Mouse (Mus musculus) heart, adult 11 months (tissue): Measurements from ENCODE around the gene Zfp456.
"Not testable (repeated sequence)": the region's sequence is repeated elsewhere in the genome, so short reads cannot be mapped to it uniquely, and the experiment has no call there.

Experiments
- DNase-seq: peaks from one replicate; pipeline ENCODE4 v3.0.0; 2022

Zfp456 gene

DNA sequence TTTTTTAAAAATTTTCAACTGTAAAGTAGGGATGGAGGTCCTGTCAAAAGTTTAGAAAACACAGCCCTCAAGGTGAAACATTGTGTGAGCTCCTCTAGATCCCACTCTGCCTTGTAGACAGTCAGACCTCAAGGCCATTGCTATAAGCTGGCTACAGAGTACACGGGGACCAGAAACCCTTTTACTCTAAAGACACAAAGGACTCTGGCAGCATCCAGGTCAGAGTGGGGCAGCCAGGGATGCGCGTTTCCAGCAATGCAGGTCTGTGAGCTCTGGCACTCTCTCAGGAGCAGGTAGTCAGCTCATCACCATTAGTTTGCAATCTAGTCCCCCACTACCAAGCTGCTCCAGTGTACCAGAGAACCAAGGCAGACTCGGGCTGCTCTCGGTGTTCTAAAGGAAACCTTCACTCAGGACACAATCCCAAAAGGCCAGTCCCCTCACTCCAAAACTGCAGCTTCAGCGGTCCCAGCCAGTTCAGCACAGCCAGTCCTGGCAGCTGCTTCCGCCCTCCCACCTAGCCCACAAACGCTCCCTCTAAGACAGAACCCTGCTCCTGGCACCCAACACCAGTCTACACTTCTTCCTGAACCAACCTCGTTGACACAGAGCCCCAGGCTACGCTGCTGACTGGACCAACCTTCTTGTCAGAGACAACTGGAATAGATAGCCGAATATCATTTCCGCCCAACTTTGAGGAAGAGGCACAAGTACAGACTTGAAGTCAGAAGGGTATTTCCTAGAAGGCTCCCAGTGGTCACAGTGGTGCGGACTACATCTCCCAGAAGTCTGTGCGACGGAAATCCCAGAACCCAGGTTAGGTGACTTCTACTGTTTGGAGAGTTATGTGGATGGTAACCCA lies at the start of gene Zfp456, which contains the start of gene Gm28041:
Gene Zfp456 (minus strand): TSS at position 761 of the 862 bp plus-strand sequence.
Gene Gm28041 (minus strand): TSS at position 684 of the 862 bp plus-strand sequence.
- peak; percentile 98 for DNase-seq

- not testable (repeated sequence) for DNase-seq
These were observed 46.9 kb upstream of the Zfp456 start for GRCm38 (mm10) chr13:67422532-67422931.

- peak; percentile 93 for DNase-seq
These were observed 45.7 kb upstream of the Zfp456 start, which contains the start of gene Zfp459 for GRCm38 (mm10) chr13:67421207-67421857. Gene Zfp459 (minus strand): TSS chr13:67421418.

GRCm38 (mm10) chr13:67420558-67421206 lies 45.1 kb upstream of the Zfp456 start:
- DNase-seq = no peak

- DNase-seq = no peak
These were observed 41.2 kb upstream of the Zfp456 start for GRCm38 (mm10) chr13:67416811-67417210.

DNA sequence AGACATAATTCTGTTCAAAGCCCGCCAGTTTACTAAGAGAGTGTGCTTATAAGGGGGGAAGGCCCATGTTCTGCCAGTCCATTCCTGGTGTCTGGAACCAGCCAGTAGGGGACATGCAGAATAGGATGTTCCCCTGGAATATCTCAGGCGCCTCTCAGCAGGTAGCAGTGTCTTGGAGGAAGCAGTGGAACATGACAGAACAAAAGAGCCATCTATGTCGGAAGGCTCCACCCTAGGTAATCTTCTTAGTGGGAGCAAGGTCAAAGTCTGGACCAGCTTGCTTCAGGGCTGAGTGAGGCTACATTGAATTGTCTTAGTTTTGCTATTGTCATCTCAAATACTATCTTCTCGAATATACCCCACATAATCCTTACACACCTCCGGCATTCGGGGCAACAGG lies 40.1 kb upstream of the Zfp456 start:
- no peak for DNase-seq

DNA sequence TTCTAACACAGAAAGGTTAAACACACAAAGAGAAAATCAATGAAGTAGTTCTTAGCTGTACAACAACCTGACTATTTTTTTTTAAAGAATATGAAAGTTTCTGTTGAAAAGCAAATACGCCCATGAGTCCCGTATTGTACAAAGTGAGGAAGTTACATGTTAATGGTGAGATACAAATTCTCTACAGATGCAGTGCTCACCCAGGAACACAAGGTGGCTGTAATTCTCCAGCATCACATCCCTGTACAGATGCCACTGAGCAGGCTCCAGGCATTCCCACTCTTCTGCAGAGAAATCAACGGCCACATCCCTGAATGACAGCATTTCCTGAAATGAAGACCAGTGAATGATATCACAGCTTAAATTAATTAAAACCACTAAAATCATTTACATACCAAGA lies 38.0 kb upstream of the Zfp456 start:
- DNase-seq = not testable (repeated sequence)

DNA sequence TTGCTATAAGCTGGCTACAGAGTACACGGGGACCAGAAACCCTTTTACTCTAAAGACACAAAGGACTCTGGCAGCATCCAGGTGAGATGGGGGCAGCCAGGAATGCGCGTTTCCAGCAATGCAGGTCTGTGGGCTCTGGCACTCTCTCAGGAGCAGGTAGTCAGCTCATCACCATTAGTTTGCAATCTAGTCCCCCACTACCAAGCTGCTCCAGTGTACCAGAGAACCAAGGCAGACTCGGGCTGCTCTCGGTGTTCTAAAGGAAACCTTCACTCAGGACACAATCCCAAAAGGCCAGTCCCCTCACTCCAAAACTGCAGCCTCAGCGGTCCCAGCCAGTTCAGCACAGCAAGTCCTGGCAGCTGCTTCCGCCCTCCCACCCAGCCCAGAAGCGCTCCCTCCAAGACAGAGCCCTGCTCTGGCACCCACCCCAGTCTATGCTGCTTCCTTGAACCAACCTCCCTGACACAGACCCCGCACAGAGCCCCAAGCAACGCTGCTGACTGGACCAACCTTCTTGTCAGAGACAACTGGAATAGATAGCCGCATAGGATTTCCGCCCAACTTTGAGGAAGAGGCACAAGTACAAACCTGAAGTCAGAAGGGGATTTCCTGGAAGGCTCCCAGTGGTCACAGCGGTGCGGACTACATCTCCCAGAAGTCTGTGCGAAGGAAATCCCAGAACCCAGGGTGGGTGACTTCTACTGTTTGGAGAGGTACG lies 23.7 kb upstream of the Zfp456 start, which contains the start of gene Zfp429:
Gene Zfp429 (minus strand): TSS at position 637 of the 721 bp plus-strand sequence.
- peak; percentile 98 for DNase-seq

GRCm38 (mm10) chr13:67376255-67376654 lies 645 bp upstream of the Zfp456 start:
- DNase-seq = not testable (repeated sequence)

DNA sequence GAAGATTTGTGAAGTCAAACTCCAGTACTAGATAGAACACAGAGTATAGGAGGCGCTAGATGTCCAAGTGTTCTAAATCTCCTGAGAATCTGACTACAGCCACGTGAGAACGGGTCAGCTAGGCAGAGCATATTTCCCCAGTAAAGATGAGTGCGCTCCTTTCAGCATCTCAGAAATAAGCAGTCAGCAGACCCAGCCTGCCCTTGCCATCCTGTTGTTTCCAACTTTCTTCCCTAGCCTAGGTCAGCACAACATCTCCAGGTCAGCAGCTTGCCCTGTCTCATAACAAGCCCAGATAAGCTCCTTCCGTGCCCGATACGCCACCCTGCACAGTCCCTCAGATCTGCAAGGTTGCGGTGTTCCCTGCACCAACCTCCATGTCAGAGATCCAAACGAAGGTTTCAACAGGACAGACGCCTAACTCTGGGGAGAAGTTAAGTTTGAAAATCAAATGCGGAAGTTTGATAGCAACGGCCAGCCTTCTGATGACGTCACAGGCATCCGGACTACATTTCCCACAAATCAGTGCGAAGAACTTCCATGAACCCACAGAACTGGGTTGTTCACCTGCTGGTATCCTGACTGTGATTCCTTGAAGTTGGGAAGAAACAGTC lies 15.4 kb downstream of the Zfp456 start, which contains the start of the genes Gm28044 and Zfp953:
Gene Gm28044 (minus strand): TSS at position 406 of the 614 bp plus-strand sequence.
Gene Zfp953 (minus strand): TSS at position 475 of the 614 bp plus-strand sequence.
- peak; percentile 98 for DNase-seq

GRCm38 (mm10) chr13:67351854-67352253 lies 23.8 kb downstream of the Zfp456 start:
- no peak for DNase-seq

GRCm38 (mm10) chr13:67343422-67343821 lies 32.2 kb downstream of the Zfp456 start:
- DNase-seq = no peak

GRCm38 (mm10) chr13:67332877-67333276 lies 42.7 kb downstream of the Zfp456 start:
- DNase-seq = no peak

- DNase-seq = peak; percentile 99
These were observed 43.4 kb downstream of the Zfp456 start, which contains the start of gene Zfp595 for GRCm38 (mm10) chr13:67332019-67332724. Gene Zfp595 (minus strand): TSS chr13:67332570.
